Mouse (Mus musculus) layer of hippocampus, adult 6 months (tissue): ENCODE data around the gene Rbpms2. TPM values are rescaled to one million over a fixed set of nuclear protein-coding genes. Genes with fewer than 3 reads are reported as not detected.

ENCODE experiments used
- long read RNA-seq, 2 experiments: library from polyadenylated mRNA; unstranded; transcript quantifications; one replicate each; pipeline ENCODE4 v2.0.0; 2019 to 2020
- polyA plus RNA-seq: library from polyadenylated mRNA; unstranded; fragments of <200 nt; fragmentation: Nextera tagmentation; gene quantifications from 2 replicates; pipeline ENCODE4 v1.2.3, GENCODE M21; 2021

Rbpms2 gene
- 3.2 and 3.4 TPM in 2 replicates for polyA plus RNA-seq
- long read RNA-seq, experiment 1, partial matches to known transcripts: 0 of 6 reads
- long read RNA-seq, experiment 1, other reads (novel, unspliced or antisense): 2 of 6 reads
- long read RNA-seq, experiment 2, partial matches to known transcripts: 1 of 12 reads
- long read RNA-seq, experiment 2, other reads (novel, unspliced or antisense): 8 of 12 reads

DNA sequence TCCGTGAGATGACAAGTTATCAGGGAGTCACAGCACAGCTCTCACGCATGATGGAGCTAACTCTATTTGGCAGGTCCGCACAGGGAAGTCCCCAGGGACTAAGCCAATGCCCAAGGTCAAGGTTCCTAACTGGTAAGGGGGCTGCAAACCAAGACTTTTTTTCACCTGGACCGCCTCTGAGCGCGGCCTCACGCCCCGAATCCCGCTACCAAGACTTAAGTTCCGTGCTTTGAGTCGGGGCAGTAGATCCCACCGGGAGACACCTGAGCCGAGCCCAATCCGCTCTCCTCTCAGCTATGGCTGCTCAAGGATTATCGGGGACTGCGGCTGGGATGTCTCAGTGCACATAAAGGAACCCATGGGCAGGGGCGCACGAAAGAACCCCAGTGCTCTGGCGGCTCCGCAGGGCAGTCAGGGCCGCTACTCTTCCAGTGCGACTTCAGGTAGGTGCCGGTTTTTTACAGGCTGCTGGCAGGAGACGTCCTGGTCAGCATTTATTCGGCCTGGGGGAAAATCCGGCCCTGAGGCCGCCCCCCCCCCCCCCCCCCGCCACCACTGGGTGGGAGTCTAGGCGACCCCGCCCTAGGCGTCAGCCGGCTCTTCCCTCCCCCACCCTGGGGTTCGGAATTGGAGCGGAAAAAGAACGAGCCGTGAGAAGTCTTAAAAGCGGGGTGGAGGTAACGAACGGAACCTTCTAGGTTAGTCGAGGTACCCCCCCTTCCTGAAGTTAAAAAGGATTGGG lies at the start of gene Rbpms2:
Gene Rbpms2 (plus strand): TSS at position 624 of the 742 bp plus-strand sequence.

GRCm38 (mm10) chr9:65579781-65580371 lies 49.6 kb upstream of the Rbpms2 start, which contains the start of gene Plekho2:
TSS of gene Plekho2 (minus strand) at chr9:65580040.

GRCm38 (mm10) chr9:65586406-65587269 lies 42.8 kb upstream of the Rbpms2 start, which contains the start of gene Pif1:
TSS of gene Pif1 (plus strand) at chr9:65587160.

DNA sequence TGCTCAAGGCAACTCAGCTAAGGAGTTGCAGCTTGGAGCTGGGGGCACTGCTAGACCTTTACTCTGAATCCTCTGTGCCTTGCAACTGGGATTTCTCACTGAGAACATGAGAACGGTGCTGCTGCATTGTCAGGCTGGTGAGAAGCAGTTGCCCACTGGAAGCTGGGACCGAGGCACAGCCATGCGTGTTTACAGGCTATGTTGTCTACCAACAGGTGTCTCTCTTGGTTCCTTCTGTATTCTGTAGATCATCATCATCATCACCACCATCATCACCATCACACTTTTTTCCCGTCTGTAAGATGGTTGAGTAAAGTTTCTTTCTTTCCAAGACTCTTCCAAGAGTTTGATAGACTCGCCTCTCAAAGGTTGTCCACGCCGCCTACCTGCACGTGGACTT lies 38.3 kb downstream of the Rbpms2 start, which contains the start of gene Oaz2:
Gene Oaz2 (plus strand): TSS at position 301 of the 400 bp plus-strand sequence.

Other genes with a start within 250 kb of the Rbpms2 start
- 0.28 and 0.29 TPM in 2 replicates for gene Kbtbd13, start 238.0 kb upstream of the Rbpms2 start, polyA plus RNA-seq
- 2.4 and 3.4 TPM in 2 replicates for gene Rasl12, start 231.1 kb upstream of the Rbpms2 start, polyA plus RNA-seq
- gene Slc51b, start 206.7 kb upstream of the Rbpms2 start, polyA plus RNA-seq: 0.30 TPM in 1 of 2 replicates, not detected in the other
- gene Mtfmt, start 193.9 kb upstream of the Rbpms2 start, polyA plus RNA-seq: 10.3 and 12.3 TPM in 2 replicates
- gene Spg21, start 168.7 kb upstream of the Rbpms2 start, polyA plus RNA-seq: 50.2 and 52.2 TPM in 2 replicates
- 0.39 TPM in 1 of 2 replicates, not detected in the other for gene Ankdd1a, start 109.5 kb upstream of the Rbpms2 start, polyA plus RNA-seq
- gene Plekho2, start 49.6 kb upstream of the Rbpms2 start, polyA plus RNA-seq: 5.1 and 5.6 TPM in 2 replicates
- gene Pif1, start 42.5 kb upstream of the Rbpms2 start, polyA plus RNA-seq: 0.16 and 0.24 TPM in 2 replicates
- gene Oaz2, start 38.4 kb downstream of the Rbpms2 start, polyA plus RNA-seq: 269 and 278 TPM in 2 replicates
- gene Zfp609, start 197.9 kb downstream of the Rbpms2 start, polyA plus RNA-seq: 2.4 and 2.9 TPM in 2 replicates